ENCODE assay signal across 8 mouse cellular contexts in genomic region chr1:87292420-87293190, GRCm38 (mm10). TPM values are rescaled to one million over a fixed set of nuclear protein-coding genes. Genes with fewer than 3 reads are reported as not detected.
DNase-seq lines count a peak whose midpoint lies in the region; ATAC-seq and TF ChIP-seq lines count a peak whose summit lies in the region.
"Had no signal": no experiment of that assay in that cellular context is flagged by ENCODE, and none has a peak within 500 bp of the region (broad histone marks: within the 10 kb centered on the region; RNA-seq: fewer than 3 reads in every experiment).

No protein-coding gene starts in this region.

- no peak overlapping the region for H3K27ac ChIP-seq in ES-Bruce4 (ENCODE audit: insufficient read depth, low read length)
- no peak overlapping the region for H3K27ac ChIP-seq in embryonic facial prominence, embryonic 14.5 days (replicated peaks; ENCODE audit: low read depth, low read length)
- H3K27ac ChIP-seq in hindbrain, embryonic 15.5 days (replicated peaks), result no peak overlapping the region
- H3K27ac ChIP-seq: limb, embryonic 15.5 days had no signal

- no peak overlapping the region for H3K9ac ChIP-seq in ES-Bruce4 (ENCODE audit: low read depth, poor library complexity, severe bottlenecking)
- H3K9ac ChIP-seq in embryonic facial prominence, embryonic 14.5 days (ENCODE audit: low read depth, low read length), result no peak overlapping the region
- no peak overlapping the region for H3K9ac ChIP-seq in hindbrain, embryonic 15.5 days
- H3K9ac ChIP-seq: limb, embryonic 15.5 days had no signal

- TF ChIP-seq CTCF in ES-Bruce4 (IDR thresholded peaks at IDR 0.05; ENCODE audit: low read depth, low read length), result peak; percentile 51

- H3K9me3 ChIP-seq in ES-Bruce4 (replicated peaks; ENCODE audit: control insufficient read depth, insufficient read depth, low read length, poor library complexity, severe bottlenecking), result no peaks in the 10 kb centered on the region
- H3K9me3 ChIP-seq in embryonic facial prominence, embryonic 14.5 days (ENCODE audit: control insufficient read depth, low read length), result no peaks in the 10 kb centered on the region
- no peaks in the 10 kb centered on the region for H3K9me3 ChIP-seq in hindbrain, embryonic 15.5 days
- H3K9me3 ChIP-seq: limb, embryonic 15.5 days had no signal

- H3K36me3 ChIP-seq in ES-Bruce4 (ENCODE audit: control insufficient read depth, insufficient read depth, low read length, poor library complexity, severe bottlenecking), result no peaks in the 10 kb centered on the region
- no peaks in the 10 kb centered on the region for H3K36me3 ChIP-seq in embryonic facial prominence, embryonic 14.5 days (ENCODE audit: control insufficient read depth, insufficient read depth, low read length)
- no peaks in the 10 kb centered on the region for H3K36me3 ChIP-seq in hindbrain, embryonic 15.5 days
- H3K36me3 ChIP-seq: limb, embryonic 15.5 days had no signal

- ATAC-seq in embryonic facial prominence, embryonic 14.5 days (ENCODE audit: low read depth), result 0 out of 2 replicates have a peak, but pooled peaks have one; percentile 37
- ATAC-seq in hindbrain, embryonic 15.5 days (ENCODE audit: low FRiP score, low read depth), result peak; percentile 34; the same call in 1 of the 2 replicates

- no peaks in the 10 kb centered on the region for H3K27me3 ChIP-seq in ES-Bruce4 (ENCODE audit: control insufficient read depth, insufficient read depth, low read length, poor library complexity, severe bottlenecking)
- no peaks in the 10 kb centered on the region for H3K27me3 ChIP-seq in embryonic facial prominence, embryonic 14.5 days (replicated peaks; ENCODE audit: control insufficient read depth, insufficient read depth, low read length)
- no peaks in the 10 kb centered on the region for H3K27me3 ChIP-seq in hindbrain, embryonic 15.5 days
- H3K27me3 ChIP-seq: limb, embryonic 15.5 days had no signal

- no peak for TF ChIP-seq POLR2A in ES-Bruce4 (IDR thresholded peaks at IDR 0.05; ENCODE audit: insufficient read depth, low read length)

- H3K4me3 ChIP-seq in ES-Bruce4 (ENCODE audit: low read depth, low read length), result no peak overlapping the region
- H3K4me3 ChIP-seq in embryonic facial prominence, embryonic 14.5 days (ENCODE audit: low read depth, low read length), result no peak overlapping the region
- H3K4me3 ChIP-seq in hindbrain, embryonic 15.5 days, result no peak overlapping the region
- H3K4me3 ChIP-seq: limb, embryonic 15.5 days had no signal

- WGBS in embryonic facial prominence, embryonic 14.5 days, result 60% methylated on average over 15 of the region's 15 CpGs
- WGBS in hindbrain, embryonic 15.5 days, result 66% methylated on average over 15 of the region's 15 CpGs

- H3K4me2 ChIP-seq in embryonic facial prominence, embryonic 14.5 days (ENCODE audit: low read depth, low read length), result no peak overlapping the region
- no peak overlapping the region for H3K4me2 ChIP-seq in hindbrain, embryonic 15.5 days
- H3K4me2 ChIP-seq: limb, embryonic 15.5 days had no signal

- no peak for TF ChIP-seq EP300 in ES-Bruce4 (IDR thresholded peaks at IDR 0.05; ENCODE audit: insufficient read depth, low read depth, low read length)

- intact Hi-C loops in left cerebral cortex, postnatal 10 days (cut with DNase I), result loop anchor here (2.0 kb wide), 1 partner anchor 46 kb away; no protein-coding TSS in a partner anchor

- DNase-seq in adrenal gland, adult 2 months, result peak; percentile 80
- DNase-seq in embryonic facial prominence, embryonic 14.5 days (ENCODE audit: low spot score), result peak; percentile 77
- DNase-seq in left cerebral cortex, postnatal 10 days (ENCODE audit: extremely low spot score in 1 of 2, low spot score in 2 of 2), result peak; percentile 52 to 64
- DNase-seq in retina, embryonic 14.5 days (ENCODE audit: low spot score), result peak; percentile 83
- no peak for DNase-seq in urinary bladder, adult 2 months (ENCODE audit: low spot score)

- H3K4me1 ChIP-seq in ES-Bruce4 (ENCODE audit: control insufficient read depth, insufficient read depth, low read length), result peaks cover 3% of the 10 kb centered on the region
- H3K4me1 ChIP-seq in embryonic facial prominence, embryonic 14.5 days (ENCODE audit: control insufficient read depth, insufficient read depth, low read length), result no peaks in the 10 kb centered on the region
- no peaks in the 10 kb centered on the region for H3K4me1 ChIP-seq in hindbrain, embryonic 15.5 days (replicated peaks)
- H3K4me1 ChIP-seq: limb, embryonic 15.5 days had no signal

RNA-seq across cellular contexts. Expression of gene Efhd1, which starts 28.4 kb away (rescaled TPM):
- polyA plus RNA-seq in ES-Bruce4 (2011; ENCODE audit: insufficient read depth, insufficient read length, low read depth, missing spikeins), result 1.9 and 2.2 TPM in 2 replicates
- total RNA-seq in adrenal gland, adult 2 months (2021), result 100 to 1,000 TPM; 337 to 341 TPM
- 579 and 581 TPM in 2 replicates for polyA plus RNA-seq in adrenal gland, adult 2 months (2012; rRNA removed)
- 4.3 and 6.4 TPM in 2 replicates for polyA plus RNA-seq in embryonic facial prominence, embryonic 14.5 days (2014; fragmentation: Nextera tagmentation; extraction: Ambion mirVana)
- 1.9 and 2.2 TPM in 2 replicates for polyA plus RNA-seq in hindbrain, embryonic 15.5 days (2015; fragmentation: Nextera tagmentation; extraction: Ambion mirVana)
- 1 to 10 TPM; 6.0 to 7.0 TPM for total RNA-seq in left cerebral cortex, postnatal 10 days (2021)
- 4.9 TPM in 2 replicates for polyA plus RNA-seq in urinary bladder, adult 2 months (2012; rRNA removed)

RNA-seq across cellular contexts. Expression of gene Gigyf2, which starts 34.2 kb away (rescaled TPM):
- polyA plus RNA-seq in ES-Bruce4 (2011; ENCODE audit: insufficient read depth, insufficient read length, low read depth, missing spikeins), result 185 and 207 TPM in 2 replicates
- 10 to 100 TPM; 66.6 to 95.5 TPM for total RNA-seq in adrenal gland, adult 2 months (2021)
- polyA plus RNA-seq in adrenal gland, adult 2 months (2012; rRNA removed), result 17.0 and 24.7 TPM in 2 replicates
- 41.6 and 46.8 TPM in 2 replicates for polyA plus RNA-seq in embryonic facial prominence, embryonic 14.5 days (2014; fragmentation: Nextera tagmentation; extraction: Ambion mirVana)
- 62.1 and 70.2 TPM in 2 replicates for polyA plus RNA-seq in hindbrain, embryonic 15.5 days (2015; fragmentation: Nextera tagmentation; extraction: Ambion mirVana)
- total RNA-seq in left cerebral cortex, postnatal 10 days (2021), result 10 to 100 TPM; 73.7 to 77.8 TPM
- 30.7 and 40.0 TPM in 2 replicates for polyA plus RNA-seq in urinary bladder, adult 2 months (2012; rRNA removed)

Comparison
In these comparisons a context has a peak if more than half of its experiments do, and no peak if none do; other contexts are left out.
1. RNA of gene Efhd1, which starts 28.4 kb away (polyA plus RNA-seq): 579 to 581 TPM in adrenal gland, adult 2 months; 4.3 to 6.4 TPM in embryonic facial prominence, embryonic 14.5 days, 4.9 TPM in urinary bladder, adult 2 months, 1.9 to 2.2 TPM in hindbrain, embryonic 15.5 days and 1.9 to 2.2 TPM in ES-Bruce4; every median in the first group is over 10 times any median in the second.